Mouse (Mus musculus) kidney, postnatal 0 days (tissue): ENCODE results near the gene Ppcs. TPM values are rescaled to one million over a fixed set of nuclear protein-coding genes. Genes with fewer than 3 reads are reported as not detected.

ENCODE experiments used
- ATAC-seq: fragments of 200-750 bp; cut with Nextera tagmentation; replicated peaks from 2 replicates; pipeline ENCODE4 v1.8.0; 2017; ENCODE audit warnings: low read depth, moderate number of reproducible peaks, moderate TSS enrichment, moderate library complexity; ENCODE audit not compliant: low FRiP score
- DNase-seq: peaks from one replicate; pipeline ENCODE4 v3.0.0-alpha.2; 2016; ENCODE audit warnings: low spot score
- H3K27ac ChIP-seq: fragments of 300-500 bp; sonication (generic); 2 replicates; pipeline ENCODE4 v1.5.1; 2014; ENCODE audit warnings: mild to moderate bottlenecking
- H3K27me3 ChIP-seq: fragments of 300-500 bp; sonication (generic); 2 replicates; pipeline ENCODE4 v1.6.1; 2014; ENCODE audit warnings: low read length, mixed read lengths; ENCODE audit not compliant: insufficient read depth
- H3K36me3 ChIP-seq: fragments of 300-500 bp; sonication (generic); 2 replicates; pipeline ENCODE4 v1.6.1; 2014; ENCODE audit warnings: low read length, mixed read lengths; ENCODE audit not compliant: insufficient read depth
- H3K4me1 ChIP-seq: fragments of 300-500 bp; sonication (generic); replicated peaks from 2 replicates; pipeline ENCODE4 v1.6.1; 2014; ENCODE audit warnings: antibody characterized with exemption, low read length, mixed read lengths; ENCODE audit not compliant: insufficient read depth
- H3K4me2 ChIP-seq: fragments of 300-500 bp; sonication (generic); 2 replicates; pipeline ENCODE4 v1.6.1; 2014; ENCODE audit warnings: mild to moderate bottlenecking, low read length, moderate library complexity, mixed read lengths
- H3K4me3 ChIP-seq: fragments of 300-500 bp; sonication (generic); replicated peaks from 2 replicates; pipeline ENCODE4 v1.5.1; 2014; ENCODE audit warnings: low read depth, low read length
- H3K9ac ChIP-seq: fragments of 300-500 bp; sonication (generic); 2 replicates; pipeline ENCODE4 v1.6.1; 2014; ENCODE audit warnings: low read depth, low read length
- H3K9me3 ChIP-seq: fragments of 300-500 bp; sonication (generic); replicated peaks from 2 replicates; pipeline ENCODE4 v1.6.1; 2016; ENCODE audit warnings: low read length, inconsistent platforms, mixed read lengths
- CTCF ChIP-seq: IDR thresholded peaks from 2 replicates; pipeline ENCODE4 v1.5.1; 2016; ENCODE audit warnings: antibody characterized with exemption, low read depth, mild to moderate bottlenecking, moderate library complexity
- WGBS: fragments of 180-500 bp; shearing (Covaris S2); extraction: QIAGEN DNeasy Blood & Tissue Kit; methylation state at CpG from one replicate; pipeline ENCODE4 v1.1.7; 2014; 5-methylcytosine and 5-hydroxymethylcytosine counted together
- polyA plus RNA-seq: library from polyadenylated mRNA; unstranded; fragments of >200 nt; fragmentation: Nextera tagmentation; extraction: Ambion mirVana; gene quantifications from 2 replicates; pipeline ENCODE4 v1.2.1, GENCODE M21; 2015

The Ppcs gene
- polyA plus RNA-seq, 1 experiment from 2014 or later = 64.5 TPM

DNA sequence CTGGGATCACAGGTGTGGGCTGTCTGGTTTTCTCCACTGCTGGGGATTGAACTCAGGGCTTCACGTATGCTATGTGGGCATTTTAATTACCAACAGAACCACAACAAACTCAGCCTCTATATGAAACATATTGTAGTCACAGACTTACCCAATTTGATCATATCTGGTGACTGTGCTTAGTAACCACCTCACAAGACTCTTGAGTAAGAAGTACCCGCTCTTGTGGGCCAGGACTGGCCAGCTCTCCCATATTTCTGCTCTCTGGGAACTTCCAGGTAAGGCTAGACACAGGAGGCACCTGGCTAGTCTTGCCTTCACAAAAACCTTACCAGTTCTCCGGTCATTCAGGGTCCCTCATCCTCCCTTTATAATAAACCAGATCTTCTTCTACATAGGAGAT is 40.2 kb upstream of the Ppcs start:
- Histone ChIP-seq H3K4me1 (no peaks in the 10 kb centered on the region), H3K27ac (peak overlapping the region; percentile 54; the same call in 1 of the 2 replicates)
- TF ChIP-seq CTCF = no peak

DNA sequence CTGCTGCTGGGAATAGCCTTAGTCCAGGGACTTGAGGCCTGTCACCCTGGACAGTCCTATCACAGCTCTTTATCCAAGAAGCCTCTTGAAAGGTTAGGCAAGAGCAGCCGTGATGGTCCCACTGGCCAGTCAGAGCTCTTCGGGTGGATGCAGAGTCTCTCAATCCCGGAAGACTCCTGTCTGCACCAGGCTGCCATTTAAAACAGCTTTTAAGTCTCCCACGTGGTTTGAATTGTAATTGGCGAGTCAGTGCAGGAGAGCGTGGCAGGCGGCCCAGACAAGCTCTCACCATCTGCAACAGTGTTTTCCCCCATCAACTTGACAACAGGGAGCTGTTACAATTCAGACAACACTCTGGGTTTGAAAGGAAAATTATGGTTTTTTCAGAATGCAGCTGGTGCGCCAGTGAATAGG is 38.5 kb upstream of the Ppcs start:
- no peaks in the 10 kb centered on the region for H3K9me3 ChIP-seq
- H3K36me3 ChIP-seq = no peaks in the 10 kb centered on the region
- H3K27me3 ChIP-seq = no peaks in the 10 kb centered on the region
- no peak overlapping the region for H3K9ac ChIP-seq
- no peak overlapping the region for H3K4me2 ChIP-seq
- peak; percentile 41; the same call in 1 of the 2 replicates for ATAC-seq
- DNase-seq = peak; percentile 75
- no peak overlapping the region for H3K27ac ChIP-seq
- H3K4me1 ChIP-seq = no peaks in the 10 kb centered on the region
- no peak overlapping the region for H3K4me3 ChIP-seq
- WGBS = 16% methylated on average over 8 of the region's 8 CpGs
- TF ChIP-seq CTCF = no peak

More for the DNA sequence above, 40.2 kb upstream of the Ppcs start:
- no peaks in the 10 kb centered on the region for H3K27me3 ChIP-seq
- 83% methylated on average over 3 of the region's 3 CpGs for WGBS
- H3K4me2 ChIP-seq = no peak overlapping the region
- DNase-seq (no peak), ATAC-seq (no peak)
- no peak overlapping the region for H3K9ac ChIP-seq
- H3K36me3 ChIP-seq = no peaks in the 10 kb centered on the region
- H3K4me3 ChIP-seq = no peak overlapping the region
- no peaks in the 10 kb centered on the region for H3K9me3 ChIP-seq

DNA sequence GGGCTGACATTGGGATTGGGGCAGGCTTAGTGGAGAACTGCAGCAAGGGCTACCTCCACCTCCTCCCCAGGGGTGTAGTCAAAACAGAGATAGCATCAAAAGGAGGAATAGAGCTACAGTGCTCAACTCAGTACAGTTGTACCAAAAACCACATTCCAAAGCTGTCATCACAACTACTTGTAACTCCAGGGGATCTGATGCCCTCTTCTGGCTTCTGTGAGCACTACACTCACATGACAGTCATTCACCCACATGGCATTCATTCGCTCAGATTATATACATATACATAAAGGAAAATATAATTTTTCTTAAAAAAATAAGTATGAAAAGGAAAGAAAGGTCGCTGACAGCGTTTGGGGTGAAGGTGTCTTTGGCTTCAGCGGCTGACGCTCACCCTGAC is 38.1 kb upstream of the Ppcs start:
- peak; percentile 70 for TF ChIP-seq CTCF
- Histone ChIP-seq H3K36me3 (no peaks in the 10 kb centered on the region), H3K27me3 (no peaks in the 10 kb centered on the region), H3K4me2 (no peak overlapping the region), H3K4me1 (no peaks in the 10 kb centered on the region), H3K9me3 (no peaks in the 10 kb centered on the region), H3K9ac (no peak overlapping the region), H3K4me3 (no peak overlapping the region), H3K27ac (no peak overlapping the region)
- WGBS = 66% methylated on average over 5 of the region's 5 CpGs
- DNase-seq (peak; percentile 67), ATAC-seq (no peak)

DNA sequence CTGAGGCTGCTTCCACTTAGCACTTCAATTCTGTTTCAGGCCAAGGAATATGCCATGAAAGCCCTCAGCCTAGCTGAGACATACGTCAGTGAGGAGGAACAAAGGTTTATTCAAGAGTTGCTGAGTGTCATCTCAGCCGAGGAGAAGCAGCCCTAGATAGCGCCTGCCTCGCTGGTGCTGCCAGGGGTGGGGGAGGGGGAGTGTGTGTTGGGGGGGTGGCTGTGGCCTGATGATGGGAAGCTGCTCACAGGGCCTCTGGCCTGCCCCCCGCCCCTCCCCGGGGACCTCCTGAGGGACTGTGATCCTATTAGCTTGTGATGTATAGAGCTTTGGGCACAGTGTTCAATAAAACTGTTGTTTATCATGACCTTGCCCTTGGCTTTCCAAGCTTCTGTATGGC is 31.3 kb upstream of the Ppcs start:
- no peak for ATAC-seq
- TF ChIP-seq CTCF = no peak
- Histone ChIP-seq H3K36me3 (no peaks in the 10 kb centered on the region), H3K9ac (no peak overlapping the region), H3K27me3 (no peaks in the 10 kb centered on the region), H3K4me1 (no peaks in the 10 kb centered on the region), H3K27ac (no peak overlapping the region), H3K4me3 (no peak overlapping the region), H3K4me2 (no peak overlapping the region), H3K9me3 (no peaks in the 10 kb centered on the region)
- 28% methylated on average over 6 of the region's 6 CpGs for WGBS
- DNase-seq = no peak

DNA sequence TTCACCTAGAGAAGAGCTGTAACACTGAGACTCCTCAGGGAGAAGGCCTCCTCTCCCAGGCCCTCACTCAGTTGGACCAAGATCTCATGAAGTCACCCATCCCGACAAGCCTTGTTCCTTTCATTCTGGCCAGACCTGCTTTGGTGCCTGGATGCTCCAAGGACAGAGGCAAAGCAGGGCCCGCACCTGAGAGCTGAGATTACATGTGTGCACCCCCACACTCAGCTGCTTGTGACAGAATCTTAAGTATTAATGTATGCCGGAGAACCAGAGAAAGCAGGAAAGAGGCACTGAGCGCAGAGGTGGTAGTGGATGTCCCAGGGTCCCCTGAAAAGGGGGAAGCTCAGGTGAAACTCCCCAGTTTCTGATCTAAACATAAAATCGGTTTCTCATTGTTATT is 30.9 kb upstream of the Ppcs start:
- Histone ChIP-seq H3K9me3 (no peaks in the 10 kb centered on the region), H3K27me3 (no peaks in the 10 kb centered on the region), H3K36me3 (no peaks in the 10 kb centered on the region), H3K9ac (no peak overlapping the region), H3K4me3 (no peak overlapping the region), H3K27ac (no peak overlapping the region), H3K4me1 (no peaks in the 10 kb centered on the region), H3K4me2 (no peak overlapping the region)
- DNase-seq = no peak
- 71% methylated on average over 5 of the region's 5 CpGs for WGBS
- TF ChIP-seq CTCF = no peak
- no peak for ATAC-seq

DNA sequence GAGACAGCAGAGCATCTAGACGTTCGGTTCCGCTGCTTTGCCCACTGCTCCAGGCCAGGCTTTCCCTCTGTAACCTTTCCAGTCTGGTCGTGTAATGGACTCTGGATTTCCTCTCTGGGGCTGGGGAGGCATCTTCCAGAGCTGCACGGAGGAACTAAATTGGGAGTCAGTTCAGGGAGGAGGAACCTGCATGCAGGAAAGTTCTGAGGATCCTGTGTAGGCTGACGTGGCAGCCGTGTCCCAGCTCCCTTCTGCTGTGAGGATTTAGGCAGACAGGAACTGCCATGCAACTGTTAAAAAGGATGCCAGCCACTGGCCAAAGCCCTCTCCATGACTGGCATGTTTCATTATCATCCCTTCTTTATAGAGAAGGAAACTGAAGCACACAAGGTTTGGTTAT is 28.2 kb upstream of the Ppcs start:
- no peak overlapping the region for H3K4me2 ChIP-seq
- no peaks in the 10 kb centered on the region for H3K4me1 ChIP-seq
- no peak overlapping the region for H3K27ac ChIP-seq
- no peak for TF ChIP-seq CTCF
- no peak overlapping the region for H3K4me3 ChIP-seq
- no peaks in the 10 kb centered on the region for H3K9me3 ChIP-seq
- 52% methylated on average over 7 of the region's 7 CpGs for WGBS
- ATAC-seq (no peak), DNase-seq (no peak)
- no peak overlapping the region for H3K9ac ChIP-seq
- no peaks in the 10 kb centered on the region for H3K36me3 ChIP-seq
- H3K27me3 ChIP-seq = no peaks in the 10 kb centered on the region

DNA sequence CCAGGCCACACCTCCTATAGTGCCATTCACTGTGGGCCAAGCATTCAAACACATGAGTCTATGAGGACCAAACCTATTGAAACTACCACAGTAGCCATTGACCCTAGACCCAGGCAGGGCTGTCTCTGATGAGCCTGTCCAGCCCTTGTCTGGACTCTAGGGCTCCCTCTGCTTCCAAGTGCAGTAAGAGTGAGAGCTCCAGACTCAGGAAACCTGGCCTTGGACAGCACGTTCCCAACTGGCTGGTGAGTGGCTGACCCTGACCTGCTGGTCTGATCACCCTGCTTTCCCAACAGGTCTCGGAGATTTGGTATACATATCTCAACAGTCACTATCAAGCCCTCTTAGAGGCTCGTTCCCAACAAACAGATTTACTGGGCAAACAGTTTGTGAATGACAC is 25.6 kb upstream of the Ppcs start:
- H3K27ac ChIP-seq = no peak overlapping the region
- TF ChIP-seq CTCF = no peak
- DNase-seq = no peak
- no peak overlapping the region for H3K9ac ChIP-seq
- no peak overlapping the region for H3K4me3 ChIP-seq
- H3K27me3 ChIP-seq = no peaks in the 10 kb centered on the region
- no peaks in the 10 kb centered on the region for H3K9me3 ChIP-seq
- no peaks in the 10 kb centered on the region for H3K4me1 ChIP-seq
- no peak overlapping the region for H3K4me2 ChIP-seq
- H3K36me3 ChIP-seq = no peaks in the 10 kb centered on the region
- WGBS = 85% methylated on average over 3 of the region's 3 CpGs
- no peak for ATAC-seq
